Mouse (Mus musculus): ENCODE measurements around the gene Pxk. TPM values are rescaled to one million over a fixed set of nuclear protein-coding genes. Genes with fewer than 3 reads are reported as not detected.

Pxk gene
- polyA plus RNA-seq, 1 experiment, result 19.8 TPM

- Histone ChIP-seq H3K27ac (ENCODE audit: insufficient read depth, low read length) (no peak overlapping the region), H3K4me3 (ENCODE audit: low read depth, low read length) (no peak overlapping the region), H3K36me3 (ENCODE audit: control insufficient read depth, insufficient read depth, low read length, poor library complexity, severe bottlenecking) (no peaks in the 10 kb centered on the region), H3K9ac (ENCODE audit: low read depth, poor library complexity, severe bottlenecking) (no peak overlapping the region), H3K27me3 (ENCODE audit: control insufficient read depth, insufficient read depth, low read length, poor library complexity, severe bottlenecking) (no peaks in the 10 kb centered on the region), H3K9me3 (replicated peaks; ENCODE audit: control insufficient read depth, insufficient read depth, low read length, poor library complexity, severe bottlenecking) (no peaks in the 10 kb centered on the region), H3K4me1 (ENCODE audit: control insufficient read depth, insufficient read depth, low read length) (no peaks in the 10 kb centered on the region)
- TF ChIP-seq POLR2A (IDR thresholded peaks at IDR 0.05; ENCODE audit: insufficient read depth, low read length) (no peak), EP300 (IDR thresholded peaks at IDR 0.05; ENCODE audit: insufficient read depth, low read depth, low read length) (no peak), CTCF (IDR thresholded peaks at IDR 0.05; ENCODE audit: low read depth, low read length) (no peak)
Measured at GRCm38 (mm10) chr14:8151757-8152156, 53.7 kb downstream of the Pxk start.

GRCm38 (mm10) chr14:8154072-8154471 lies 56.1 kb downstream of the Pxk start:
- Histone ChIP-seq H3K27me3 (ENCODE audit: control insufficient read depth, insufficient read depth, low read length, poor library complexity, severe bottlenecking) (no peaks in the 10 kb centered on the region), H3K36me3 (ENCODE audit: control insufficient read depth, insufficient read depth, low read length, poor library complexity, severe bottlenecking) (no peaks in the 10 kb centered on the region), H3K27ac (ENCODE audit: insufficient read depth, low read length) (no peak overlapping the region), H3K9me3 (replicated peaks; ENCODE audit: control insufficient read depth, insufficient read depth, low read length, poor library complexity, severe bottlenecking) (no peaks in the 10 kb centered on the region), H3K4me3 (ENCODE audit: low read depth, low read length) (no peak overlapping the region), H3K9ac (ENCODE audit: low read depth, poor library complexity, severe bottlenecking) (no peak overlapping the region), H3K4me1 (ENCODE audit: control insufficient read depth, insufficient read depth, low read length) (no peaks in the 10 kb centered on the region)
- no peak for TF ChIP-seq EP300 (IDR thresholded peaks at IDR 0.05; ENCODE audit: insufficient read depth, low read depth, low read length)
- TF ChIP-seq POLR2A (IDR thresholded peaks at IDR 0.05; ENCODE audit: insufficient read depth, low read length), result no peak
- no peak for TF ChIP-seq CTCF (IDR thresholded peaks at IDR 0.05; ENCODE audit: low read depth, low read length)

- TF ChIP-seq CTCF (IDR thresholded peaks at IDR 0.05; ENCODE audit: low read depth, low read length) (no peak), EP300 (IDR thresholded peaks at IDR 0.05; ENCODE audit: insufficient read depth, low read depth, low read length) (no peak), POLR2A (IDR thresholded peaks at IDR 0.05; ENCODE audit: insufficient read depth, low read length) (no peak)
- H3K9me3 ChIP-seq (replicated peaks; ENCODE audit: control insufficient read depth, insufficient read depth, low read length, poor library complexity, severe bottlenecking), result no peaks in the 10 kb centered on the region
- H3K4me1 ChIP-seq (ENCODE audit: control insufficient read depth, insufficient read depth, low read length), result no peaks in the 10 kb centered on the region
- H3K4me3 ChIP-seq (ENCODE audit: low read depth, low read length), result no peak overlapping the region
- no peaks in the 10 kb centered on the region for H3K27me3 ChIP-seq (ENCODE audit: control insufficient read depth, insufficient read depth, low read length, poor library complexity, severe bottlenecking)
- no peak overlapping the region for H3K27ac ChIP-seq (ENCODE audit: insufficient read depth, low read length)
- H3K36me3 ChIP-seq (ENCODE audit: control insufficient read depth, insufficient read depth, low read length, poor library complexity, severe bottlenecking), result no peaks in the 10 kb centered on the region
- no peak overlapping the region for H3K9ac ChIP-seq (ENCODE audit: low read depth, poor library complexity, severe bottlenecking)
Measured at GRCm38 (mm10) chr14:8156947-8157346, 58.9 kb downstream of the Pxk start.

- no peak overlapping the region for H3K4me3 ChIP-seq (ENCODE audit: low read depth, low read length)
- no peaks in the 10 kb centered on the region for H3K9me3 ChIP-seq (replicated peaks; ENCODE audit: control insufficient read depth, insufficient read depth, low read length, poor library complexity, severe bottlenecking)
- H3K36me3 ChIP-seq (ENCODE audit: control insufficient read depth, insufficient read depth, low read length, poor library complexity, severe bottlenecking), result peaks cover 6% of the 10 kb centered on the region; the same call in 1 of the 2 replicates
- no peaks in the 10 kb centered on the region for H3K4me1 ChIP-seq (ENCODE audit: control insufficient read depth, insufficient read depth, low read length)
- TF ChIP-seq POLR2A (IDR thresholded peaks at IDR 0.05; ENCODE audit: insufficient read depth, low read length) (no peak), EP300 (IDR thresholded peaks at IDR 0.05; ENCODE audit: insufficient read depth, low read depth, low read length) (no peak), CTCF (IDR thresholded peaks at IDR 0.05; ENCODE audit: low read depth, low read length) (no peak)
- H3K27ac ChIP-seq (ENCODE audit: insufficient read depth, low read length), result no peak overlapping the region
- no peak overlapping the region for H3K9ac ChIP-seq (ENCODE audit: low read depth, poor library complexity, severe bottlenecking)
- H3K27me3 ChIP-seq (ENCODE audit: control insufficient read depth, insufficient read depth, low read length, poor library complexity, severe bottlenecking), result no peaks in the 10 kb centered on the region
Measured at GRCm38 (mm10) chr14:8158721-8159120, 60.7 kb downstream of the Pxk start.

GRCm38 (mm10) chr14:8159141-8159540 lies 61.1 kb downstream of the Pxk start:
- Histone ChIP-seq H3K27ac (ENCODE audit: insufficient read depth, low read length) (no peak overlapping the region), H3K4me3 (ENCODE audit: low read depth, low read length) (no peak overlapping the region), H3K9me3 (replicated peaks; ENCODE audit: control insufficient read depth, insufficient read depth, low read length, poor library complexity, severe bottlenecking) (no peaks in the 10 kb centered on the region), H3K36me3 (ENCODE audit: control insufficient read depth, insufficient read depth, low read length, poor library complexity, severe bottlenecking) (peaks cover 6% of the 10 kb centered on the region; the same call in 1 of the 2 replicates), H3K4me1 (ENCODE audit: control insufficient read depth, insufficient read depth, low read length) (no peaks in the 10 kb centered on the region), H3K27me3 (ENCODE audit: control insufficient read depth, insufficient read depth, low read length, poor library complexity, severe bottlenecking) (no peaks in the 10 kb centered on the region), H3K9ac (ENCODE audit: low read depth, poor library complexity, severe bottlenecking) (no peak overlapping the region)
- no peak for TF ChIP-seq EP300 (IDR thresholded peaks at IDR 0.05; ENCODE audit: insufficient read depth, low read depth, low read length)

- Histone ChIP-seq H3K36me3 (ENCODE audit: control insufficient read depth, insufficient read depth, low read length, poor library complexity, severe bottlenecking) (peaks cover 28% of the 10 kb centered on the region), H3K4me1 (ENCODE audit: control insufficient read depth, insufficient read depth, low read length) (no peaks in the 10 kb centered on the region), H3K27me3 (ENCODE audit: control insufficient read depth, insufficient read depth, low read length, poor library complexity, severe bottlenecking) (no peaks in the 10 kb centered on the region), H3K9me3 (replicated peaks; ENCODE audit: control insufficient read depth, insufficient read depth, low read length, poor library complexity, severe bottlenecking) (no peaks in the 10 kb centered on the region), H3K9ac (ENCODE audit: low read depth, poor library complexity, severe bottlenecking) (no peak overlapping the region), H3K4me3 (ENCODE audit: low read depth, low read length) (no peak overlapping the region), H3K27ac (ENCODE audit: insufficient read depth, low read length) (no peak overlapping the region)
- peak; percentile 12 for TF ChIP-seq CTCF (IDR thresholded peaks at IDR 0.05; ENCODE audit: low read depth, low read length)
- TF ChIP-seq EP300 (IDR thresholded peaks at IDR 0.05; ENCODE audit: insufficient read depth, low read depth, low read length), result no peak
Measured at GRCm38 (mm10) chr14:8161777-8162176, 63.8 kb downstream of the Pxk start.

Data from ES-Bruce4 (cell line).